Mouse (Mus musculus) megakaryocyte, embryonic 14.5 days (primary cell): ENCODE measurements around the gene Clasrp.

ENCODE experiments used
- FLI1 ChIP-seq: IDR thresholded peaks from 2 replicates; pipeline ENCODE4 v1.6.1; 2012; ENCODE audit warnings: low read length, inconsistent platforms, mixed read lengths
- GATA1 ChIP-seq: IDR thresholded peaks from 3 replicates; pipeline ENCODE4 v1.6.1; 2012; ENCODE audit warnings: mixed read lengths, low read length, inconsistent platforms, borderline replicate concordance

DNA sequence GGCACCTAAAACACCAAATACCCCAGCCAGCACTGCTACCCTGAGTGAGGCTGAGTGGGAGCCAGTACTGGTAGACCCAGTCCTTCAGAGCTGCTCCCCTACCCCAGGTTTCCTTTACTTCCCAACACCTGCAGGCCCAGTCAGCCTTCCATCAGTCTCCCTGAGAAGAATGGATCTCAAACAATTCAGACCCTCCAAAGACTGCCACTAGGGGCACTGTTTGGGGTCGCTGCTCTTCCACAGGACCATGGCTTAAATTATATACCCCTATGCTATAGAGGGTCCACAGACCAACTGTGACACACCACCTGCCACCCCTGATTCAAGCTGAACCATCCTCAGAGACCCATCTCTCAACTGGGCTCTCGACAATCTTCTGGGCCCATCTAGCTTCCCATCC lies 45.3 kb downstream of the Clasrp start:
- TF ChIP-seq GATA1 (no peak), FLI1 (no peak)
